Mouse (Mus musculus): ENCODE results near the gene Unc45b.

Unc45b gene

GRCm38 (mm10) chr11:82991469-82992166 is 81.3 kb downstream of the Unc45b start, which contains the start of gene Slfn9:
Gene Slfn9 (minus strand): TSS chr11:82991830.
- in situ Hi-C loops (cut with MboI): no loop called here
